Mouse (Mus musculus) liver, embryonic 11.5 days (tissue): ENCODE data around the gene Ankrd36. TPM values are rescaled to one million over a fixed set of nuclear protein-coding genes. Genes with fewer than 3 reads are reported as not detected.

Experiments used
- ATAC-seq: fragments of 200-750 bp; cut with Nextera tagmentation; replicated peaks from 2 replicates; pipeline ENCODE4 v1.8.0; 2017; ENCODE audit warnings: moderate number of reproducible peaks, mild to moderate bottlenecking, moderate TSS enrichment, moderate library complexity; ENCODE audit not compliant: low FRiP score
- DNase-seq: peaks from one replicate; pipeline ENCODE4 v3.0.0-alpha.2; 2017; ENCODE audit warnings: low spot score
- H3K27ac ChIP-seq: fragments of 300-500 bp; sonication (generic); 2 replicates; pipeline ENCODE4 v1.5.1; 2014; ENCODE audit warnings: mild to moderate bottlenecking, low read depth, low read length, control low read depth
- H3K27me3 ChIP-seq: fragments of 300-500 bp; sonication (generic); replicated peaks from 2 replicates; pipeline ENCODE4 v1.6.1; 2014; ENCODE audit warnings: low read length, mixed read lengths; ENCODE audit not compliant: control insufficient read depth, insufficient read depth
- H3K36me3 ChIP-seq: fragments of 300-500 bp; sonication (generic); 2 replicates; pipeline ENCODE4 v1.6.1; 2014; ENCODE audit warnings: mild to moderate bottlenecking, low read length, moderate library complexity, mixed read lengths; ENCODE audit not compliant: control insufficient read depth, insufficient read depth
- H3K4me1 ChIP-seq: fragments of 300-500 bp; sonication (generic); replicated peaks from 2 replicates; pipeline ENCODE4 v1.6.1; 2014; ENCODE audit warnings: low read length, mixed read lengths; ENCODE audit not compliant: control insufficient read depth, insufficient read depth
- H3K4me2 ChIP-seq: fragments of 300-500 bp; sonication (generic); 2 replicates; pipeline ENCODE4 v1.6.1; 2014; ENCODE audit warnings: mild to moderate bottlenecking, control low read depth, moderate library complexity
- H3K4me3 ChIP-seq: fragments of 300-500 bp; sonication (generic); 2 replicates; pipeline ENCODE4 v1.5.1; 2014; ENCODE audit warnings: low read depth, low read length, control low read depth
- H3K9ac ChIP-seq: fragments of 300-500 bp; sonication (generic); 2 replicates; pipeline ENCODE4 v1.6.1; 2014; ENCODE audit warnings: low read depth, low read length, control low read depth
- H3K9me3 ChIP-seq: fragments of 300-500 bp; sonication (generic); 2 replicates; pipeline ENCODE4 v1.6.1; 2016; ENCODE audit warnings: low read length, inconsistent platforms, mixed read lengths; ENCODE audit not compliant: control insufficient read depth
- WGBS: fragments of 180-500 bp; shearing (Covaris S2); extraction: QIAGEN DNeasy Blood & Tissue Kit; methylation state at CpG from one replicate; pipeline ENCODE4 v1.1.7; 2014; 5-methylcytosine and 5-hydroxymethylcytosine counted together
- polyA plus RNA-seq: library from polyadenylated mRNA; unstranded; fragments of >200 nt; fragmentation: Nextera tagmentation; extraction: Ambion mirVana; gene quantifications from 2 replicates; pipeline ENCODE4 v1.2.1, GENCODE M21; 2014

The Ankrd36 gene
- polyA plus RNA-seq, 1 experiment from 2014 or later, result 0.82 TPM

DNA sequence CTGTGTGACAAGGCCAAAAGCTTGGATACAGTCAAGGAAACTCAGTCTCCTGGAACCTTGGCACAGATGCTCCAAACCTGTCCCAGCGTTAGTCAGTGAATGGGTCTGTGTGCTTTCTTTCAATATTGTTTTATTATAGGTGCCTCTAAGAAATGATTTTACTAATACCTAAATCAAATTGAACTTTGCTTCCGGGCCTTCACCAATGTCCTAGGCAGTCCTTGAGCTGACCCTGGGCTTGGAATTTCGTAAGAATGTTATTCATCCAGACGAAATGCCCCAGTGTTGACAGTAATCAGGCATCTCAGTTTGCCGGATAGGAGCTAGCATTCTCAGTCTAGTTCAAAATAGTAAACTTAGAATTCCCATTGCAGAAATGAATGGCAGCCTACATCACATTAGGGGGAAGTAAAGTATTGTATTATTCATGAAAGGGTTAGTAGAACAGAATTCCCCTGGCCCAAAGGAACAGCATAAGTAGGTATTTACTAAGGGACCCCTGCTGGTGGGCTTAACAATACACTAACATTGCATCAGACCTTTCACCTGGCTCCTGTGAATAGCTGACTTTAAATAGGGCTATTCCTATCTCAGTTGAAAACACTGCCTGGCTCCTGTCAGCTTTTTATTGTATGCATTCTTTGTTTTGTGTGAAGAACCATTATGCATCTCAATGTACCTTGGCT is 132.9 kb downstream of the Ankrd36 start:
- no peak overlapping the region for H3K9ac ChIP-seq
- H3K36me3 ChIP-seq, result peaks cover 14% of the 10 kb centered on the region
- no peak overlapping the region for H3K27ac ChIP-seq
- H3K4me3 ChIP-seq, result no peak overlapping the region
- no peak for ATAC-seq
- no peak overlapping the region for H3K4me2 ChIP-seq
- no peaks in the 10 kb centered on the region for H3K27me3 ChIP-seq
- WGBS, result 77% methylated on average over 5 of the region's 5 CpGs
- H3K9me3 ChIP-seq, result no peaks in the 10 kb centered on the region
- no peak for DNase-seq
- H3K4me1 ChIP-seq, result peaks cover 10% of the 10 kb centered on the region

DNA sequence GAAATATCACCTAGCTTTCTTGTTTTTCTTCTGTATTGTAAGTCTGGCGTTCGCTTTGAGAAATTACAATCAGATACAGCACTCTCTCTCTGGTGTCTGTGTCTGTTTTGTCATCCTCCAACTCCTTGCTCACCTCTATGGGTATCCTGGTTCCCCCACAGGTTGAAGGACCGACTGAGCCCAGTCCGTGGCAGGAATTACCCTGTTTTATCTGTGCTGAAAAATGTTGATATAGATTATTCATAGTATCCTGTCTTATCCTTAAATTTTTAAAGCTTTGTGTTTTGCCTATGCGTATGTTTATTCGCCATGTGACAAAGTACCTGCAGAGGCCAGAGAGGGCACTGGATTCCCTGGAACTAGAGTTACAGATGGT is 133.5 kb downstream of the Ankrd36 start:
- H3K27ac ChIP-seq, result no peak overlapping the region
- no peak overlapping the region for H3K4me3 ChIP-seq
- ATAC-seq, result no peak
- H3K4me1 ChIP-seq, result peaks cover 10% of the 10 kb centered on the region
- H3K9me3 ChIP-seq, result no peaks in the 10 kb centered on the region
- DNase-seq, result no peak
- no peak overlapping the region for H3K9ac ChIP-seq
- peaks cover 14% of the 10 kb centered on the region for H3K36me3 ChIP-seq
- H3K27me3 ChIP-seq, result no peaks in the 10 kb centered on the region
- WGBS, result 91% methylated on average over 6 of the region's 6 CpGs
- H3K4me2 ChIP-seq, result no peak overlapping the region

DNA sequence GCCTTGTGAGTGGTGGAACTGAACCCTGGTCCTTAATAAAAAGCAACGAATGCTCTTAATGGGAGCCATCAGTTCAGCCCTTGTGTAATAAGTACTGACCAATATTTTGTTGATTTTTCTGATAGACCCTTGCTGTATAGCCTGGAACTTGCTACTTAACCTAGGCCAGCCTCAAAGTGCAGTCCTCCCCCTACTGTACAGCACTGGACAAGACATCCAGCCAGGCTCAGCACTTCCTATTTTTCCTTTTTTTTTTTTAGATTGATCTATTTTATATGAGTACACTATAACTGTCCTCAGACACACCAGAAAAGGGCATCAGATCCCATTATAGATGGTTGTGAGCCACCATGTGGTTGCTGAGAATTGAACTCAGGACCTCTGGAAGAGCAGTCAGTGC is 133.9 kb downstream of the Ankrd36 start:
- no peak overlapping the region for H3K27ac ChIP-seq
- peaks cover 14% of the 10 kb centered on the region for H3K36me3 ChIP-seq
- H3K9me3 ChIP-seq, result no peaks in the 10 kb centered on the region
- H3K9ac ChIP-seq, result no peak overlapping the region
- no peak overlapping the region for H3K4me3 ChIP-seq
- ATAC-seq (no peak), DNase-seq (no peak)
- no peak overlapping the region for H3K4me2 ChIP-seq
- WGBS, result 91% methylated on average over 1 of the region's 1 CpGs
- H3K27me3 ChIP-seq, result no peaks in the 10 kb centered on the region
- peaks cover 10% of the 10 kb centered on the region for H3K4me1 ChIP-seq

DNA sequence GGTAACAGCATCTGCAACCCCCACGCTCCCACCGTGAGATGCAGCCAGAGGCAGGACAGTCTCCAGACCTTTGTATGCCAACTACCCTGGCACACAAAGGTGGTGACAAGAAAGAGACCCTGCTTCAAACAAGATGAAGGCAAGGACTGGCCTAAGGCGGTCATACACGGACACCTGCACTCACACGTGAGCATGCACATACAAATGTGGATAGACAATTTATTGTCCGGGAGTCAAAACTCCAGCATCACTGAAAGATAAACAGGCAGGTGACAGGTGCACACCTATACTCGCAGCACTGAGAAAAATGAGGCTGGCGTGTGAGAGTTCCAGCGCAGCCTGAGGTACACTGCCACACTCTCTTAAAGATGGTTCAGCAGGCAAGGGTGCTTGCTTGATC is 136.5 kb downstream of the Ankrd36 start:
- Histone ChIP-seq H3K4me3 (peak overlapping the region; percentile 76), H3K9me3 (no peaks in the 10 kb centered on the region), H3K9ac (peak overlapping the region; percentile 85), H3K4me2 (peak overlapping the region; percentile 73), H3K27me3 (no peaks in the 10 kb centered on the region), H3K27ac (no peak overlapping the region), H3K4me1 (peaks cover 10% of the 10 kb centered on the region), H3K36me3 (peaks cover 14% of the 10 kb centered on the region)
- DNase-seq, result no peak
- no peak for ATAC-seq
- 93% methylated on average over 9 of the region's 9 CpGs for WGBS

DNA sequence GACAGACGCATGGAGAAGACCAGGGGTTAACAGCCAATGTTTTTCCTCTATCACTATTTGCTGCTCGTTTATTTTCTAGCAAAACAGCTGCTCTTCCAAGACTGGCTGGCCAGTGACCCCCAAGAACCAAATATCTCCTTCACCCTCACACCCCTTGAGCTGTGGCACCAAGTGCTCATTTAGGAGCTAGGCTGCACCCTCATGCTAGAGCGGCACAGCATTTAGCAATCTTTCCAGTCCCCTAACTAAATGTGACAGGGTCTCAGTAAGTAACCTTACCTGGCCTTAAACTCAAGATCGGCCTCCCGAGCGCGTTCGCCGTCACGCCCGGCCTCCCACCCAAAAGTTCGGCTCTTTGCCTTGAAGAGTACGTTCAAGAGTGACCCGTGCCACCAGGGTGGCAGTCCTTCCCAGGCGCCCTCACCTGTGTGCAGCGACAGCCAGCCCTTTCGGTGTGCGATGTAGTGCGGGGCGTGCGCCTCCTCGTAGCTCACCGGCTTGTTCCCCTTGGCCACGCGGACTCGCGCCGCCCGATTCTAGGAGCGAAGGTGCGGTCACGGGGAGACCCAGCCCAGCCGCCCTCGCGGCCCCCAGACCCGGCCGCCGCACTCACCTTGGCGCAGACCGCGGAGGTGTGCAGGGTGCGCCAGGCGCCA is 137.5 kb downstream of the Ankrd36 start:
- under 1% methylated on average over 43 of the region's 43 CpGs for WGBS
- H3K9me3 ChIP-seq, result no peaks in the 10 kb centered on the region
- H3K9ac ChIP-seq, result peak overlapping the region; percentile 85
- peak; percentile 71 for ATAC-seq
- DNase-seq, result peak; percentile 67
- H3K36me3 ChIP-seq, result peaks cover 14% of the 10 kb centered on the region
- no peaks in the 10 kb centered on the region for H3K27me3 ChIP-seq
- H3K4me2 ChIP-seq, result peak overlapping the region; percentile 73
- peaks cover 10% of the 10 kb centered on the region for H3K4me1 ChIP-seq
- peak overlapping the region; percentile 56; the same call in 1 of the 2 replicates for H3K27ac ChIP-seq
- peak overlapping the region; percentile 76 for H3K4me3 ChIP-seq

DNA sequence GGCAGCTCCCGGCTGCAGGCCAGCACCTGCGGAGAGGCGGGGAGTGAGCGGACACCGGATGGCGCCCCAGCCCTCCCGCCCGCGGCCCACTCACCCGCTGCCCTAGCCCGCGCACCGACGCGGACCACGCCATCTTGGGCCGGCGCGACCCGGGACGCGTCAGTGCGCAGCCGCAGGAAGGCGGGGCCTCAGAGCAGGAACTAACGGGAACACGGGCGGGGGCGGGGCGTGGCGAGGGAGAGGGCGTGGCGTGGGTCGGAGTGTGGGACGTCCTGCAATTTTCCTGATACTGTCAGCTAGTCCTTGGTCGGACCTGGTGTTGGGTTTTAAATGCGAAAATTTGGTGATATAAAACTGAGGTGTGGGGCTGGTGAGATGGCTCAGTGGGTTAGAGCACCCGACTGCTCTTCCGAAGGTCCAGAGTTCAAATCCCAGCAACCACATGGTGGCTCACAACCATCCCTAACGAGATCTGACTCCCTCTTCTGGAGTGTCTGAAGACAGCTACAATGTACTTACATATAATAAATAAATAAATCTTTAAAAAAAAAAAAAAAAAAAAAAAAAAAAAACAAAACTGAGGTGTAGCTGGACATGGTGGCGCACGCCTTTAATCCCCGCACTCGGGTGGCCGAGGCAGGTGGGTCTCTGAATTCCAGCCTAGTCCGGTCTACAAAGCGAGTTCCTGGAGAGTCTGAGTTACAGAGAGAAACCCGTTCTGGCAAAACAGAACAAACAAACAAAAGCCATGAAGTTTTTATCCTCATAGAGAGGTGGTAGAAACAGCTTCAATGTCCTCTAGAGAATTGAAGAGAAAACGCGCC is 138.3 kb downstream of the Ankrd36 start:
- Histone ChIP-seq H3K9me3 (no peaks in the 10 kb centered on the region), H3K4me1 (peaks cover 10% of the 10 kb centered on the region), H3K36me3 (peaks cover 13% of the 10 kb centered on the region), H3K9ac (peak overlapping the region; percentile 85), H3K27me3 (no peaks in the 10 kb centered on the region), H3K4me2 (peak overlapping the region; percentile 73), H3K4me3 (peak overlapping the region; percentile 76), H3K27ac (peak overlapping the region; percentile 56; the same call in 1 of the 2 replicates)
- 18% methylated on average over 48 of the region's 50 CpGs for WGBS
- ATAC-seq, result peak; percentile 93
- DNase-seq, result peak; percentile 92

DNA sequence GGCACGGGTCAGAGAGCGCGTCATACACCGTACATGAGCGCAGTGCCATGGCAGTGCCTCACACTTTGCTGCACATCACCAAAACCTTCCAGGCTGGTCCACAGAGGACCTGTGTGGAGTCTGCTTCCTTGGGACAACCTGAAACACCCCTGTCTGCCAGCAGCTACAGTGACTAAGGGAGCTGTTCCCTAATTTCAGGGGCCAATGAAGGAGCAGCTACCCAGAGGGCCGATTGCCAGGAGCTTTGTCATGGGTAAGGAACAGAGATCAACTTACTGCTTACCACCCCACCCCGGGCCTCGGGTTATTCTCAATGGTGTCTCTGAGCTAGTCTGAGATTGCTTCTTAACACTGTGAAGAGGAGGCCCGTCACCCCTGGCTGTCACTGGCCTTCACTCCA is 145.7 kb downstream of the Ankrd36 start:
- H3K27me3 ChIP-seq, result no peaks in the 10 kb centered on the region
- H3K27ac ChIP-seq, result no peak overlapping the region
- no peaks in the 10 kb centered on the region for H3K4me1 ChIP-seq
- WGBS, result 90% methylated on average over 9 of the region's 9 CpGs
- no peak overlapping the region for H3K4me2 ChIP-seq
- peaks cover 18% of the 10 kb centered on the region for H3K36me3 ChIP-seq
- no peak overlapping the region for H3K9ac ChIP-seq
- ATAC-seq, result no peak
- H3K9me3 ChIP-seq, result no peaks in the 10 kb centered on the region
- no peak overlapping the region for H3K4me3 ChIP-seq
- DNase-seq, result no peak

DNA sequence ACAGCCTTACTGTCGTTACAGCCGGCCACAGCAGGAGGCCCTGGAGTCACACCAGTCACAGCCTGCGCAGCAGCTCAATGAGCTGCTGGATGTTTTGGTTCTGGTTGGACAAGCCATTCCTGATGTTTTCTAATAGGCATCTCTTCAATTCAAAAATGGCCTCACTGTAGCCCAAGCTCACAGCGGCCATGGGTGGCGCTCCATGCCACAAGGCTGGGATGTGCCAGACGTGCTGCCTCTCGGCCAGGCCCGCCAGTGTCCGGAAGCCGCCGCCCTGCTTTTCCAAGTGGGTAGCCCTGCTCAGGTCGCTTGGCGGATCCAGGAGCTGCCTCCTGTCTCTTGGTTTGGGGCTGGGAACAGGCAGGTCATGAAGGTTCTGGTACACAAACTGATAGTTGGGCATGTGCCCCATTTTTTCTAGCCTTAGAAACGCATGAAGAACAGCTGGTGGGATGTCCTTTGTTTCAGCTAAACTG is 146.2 kb downstream of the Ankrd36 start, which contains the start of gene Mrps24:
Gene Mrps24 (minus strand): TSS at position 51 of the 476 bp plus-strand sequence.
- Histone ChIP-seq H3K4me1 (no peaks in the 10 kb centered on the region), H3K4me3 (no peak within 1 kb of the TSS), H3K9me3 (no peaks in the 10 kb centered on the region), H3K27ac (no peak within 1 kb of the TSS), H3K27me3 (no peaks in the 10 kb centered on the region), H3K4me2 (no peak within 1 kb of the TSS), H3K9ac (no peak within 1 kb of the TSS), H3K36me3 (peaks cover 18% of the 10 kb centered on the region)
- WGBS, result 86% methylated on average over 14 of the region's 14 CpGs
- no peak for DNase-seq
- ATAC-seq, result no peak
